ENCODE assay signal across 9 mouse cellular contexts in the genomic region with DNA sequence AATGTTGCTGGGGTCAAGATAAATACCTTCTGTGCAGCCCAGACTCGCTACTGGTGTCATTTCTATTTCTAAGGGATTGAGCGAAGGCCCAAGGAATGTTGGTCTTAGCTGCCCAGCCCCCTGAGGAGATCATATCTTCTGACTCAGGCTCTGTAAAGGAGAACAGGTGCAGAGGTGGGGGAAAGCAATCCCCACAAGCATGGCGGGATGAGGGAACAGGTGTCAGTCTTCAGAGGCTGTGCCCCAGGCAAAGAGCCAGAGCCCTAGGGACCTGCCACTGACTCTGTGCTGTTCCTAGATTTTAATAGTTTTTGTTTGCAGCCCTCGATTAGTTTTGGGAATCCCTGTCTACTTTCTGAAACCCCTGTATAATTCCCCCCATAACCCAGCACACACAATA. TPM values are rescaled to one million over a fixed set of nuclear protein-coding genes. Genes with fewer than 3 reads are reported as not detected.
A peak's percentile ranks its signal among the peaks of the same experiment; 100 is the strongest.
DNase-seq lines count a peak whose midpoint lies in the region; ATAC-seq and TF ChIP-seq lines count a peak whose summit lies in the region.
"Had no signal": no experiment of that assay in that cellular context is flagged by ENCODE, and none has a peak within 500 bp of the region (broad histone marks: within the 10 kb centered on the region; RNA-seq: fewer than 3 reads in every experiment).

No protein-coding gene starts in this region.

- H3K36me3 ChIP-seq in heart, embryonic 13.5 days = peaks cover 8% of the 10 kb centered on the region; the same call in 1 of the 2 replicates
- no peaks in the 10 kb centered on the region for H3K36me3 ChIP-seq in heart, embryonic 12.5 days
- H3K36me3 ChIP-seq in ES-E14 (ENCODE audit: control insufficient read depth, insufficient read depth, low read length, poor library complexity, severe bottlenecking) = peaks cover 2% of the 10 kb centered on the region; the same call in 1 of the 2 replicates
- H3K36me3 ChIP-seq in hindbrain, embryonic 11.5 days (ENCODE audit: control insufficient read depth, insufficient read depth, low read length) = no peaks in the 10 kb centered on the region
- H3K36me3 ChIP-seq in midbrain, embryonic 13.5 days = no peaks in the 10 kb centered on the region

- H3K9me3 ChIP-seq in heart, embryonic 13.5 days = no peaks in the 10 kb centered on the region
- H3K9me3 ChIP-seq in heart, embryonic 12.5 days (replicated peaks) = no peaks in the 10 kb centered on the region
- H3K9me3 ChIP-seq in ES-E14 (ENCODE audit: control insufficient read depth, insufficient read depth, low read depth, low read length) = no peaks in the 10 kb centered on the region
- H3K9me3 ChIP-seq in hindbrain, embryonic 11.5 days (ENCODE audit: control insufficient read depth, low read length) = no peaks in the 10 kb centered on the region
- H3K9me3 ChIP-seq in midbrain, embryonic 13.5 days = no peaks in the 10 kb centered on the region

- no peak for ATAC-seq in heart, embryonic 13.5 days (ENCODE audit: extremely low read depth, insufficient number of reproducible peaks, low FRiP score, low TSS enrichment)
- no peak for ATAC-seq in heart, embryonic 12.5 days (ENCODE audit: insufficient number of reproducible peaks, low FRiP score)
- ATAC-seq in hindbrain, embryonic 11.5 days (ENCODE audit: low FRiP score) = 0 out of 2 replicates have a peak, but pooled peaks have one; percentile 3
- peak; percentile 0; the same call in 1 of the 2 replicates for ATAC-seq in midbrain, embryonic 13.5 days

- 80% methylated on average over 4 of the region's 4 CpGs for WGBS in heart, embryonic 13.5 days
- WGBS in heart, embryonic 12.5 days = 77% methylated on average over 4 of the region's 4 CpGs
- WGBS in hindbrain, embryonic 11.5 days = 76% methylated on average over 4 of the region's 4 CpGs
- 84% methylated on average over 4 of the region's 4 CpGs for WGBS in midbrain, embryonic 13.5 days

- H3K4me2 ChIP-seq in heart, embryonic 13.5 days = no peak overlapping the region
- no peak overlapping the region for H3K4me2 ChIP-seq in heart, embryonic 12.5 days
- H3K4me2 ChIP-seq in hindbrain, embryonic 11.5 days (replicated peaks; ENCODE audit: low read depth, low read length) = peak overlapping the region; percentile 69; the same call in 1 of the 2 replicates
- H3K4me2 ChIP-seq in midbrain, embryonic 13.5 days (replicated peaks) = no peak overlapping the region

- no peaks in the 10 kb centered on the region for H3K27me3 ChIP-seq in heart, embryonic 13.5 days (replicated peaks)
- no peaks in the 10 kb centered on the region for H3K27me3 ChIP-seq in heart, embryonic 12.5 days (replicated peaks)
- no peaks in the 10 kb centered on the region for H3K27me3 ChIP-seq in hindbrain, embryonic 11.5 days (ENCODE audit: control insufficient read depth, insufficient read depth, low read length)
- no peaks in the 10 kb centered on the region for H3K27me3 ChIP-seq in midbrain, embryonic 13.5 days

- no peak overlapping the region; the same call in 1 of the 2 replicates for H3K27ac ChIP-seq in heart, embryonic 13.5 days (replicated peaks)
- H3K27ac ChIP-seq in heart, embryonic 12.5 days (ENCODE audit: poor library complexity, severe bottlenecking) = no peak overlapping the region
- H3K27ac ChIP-seq in ES-E14 (ENCODE audit: insufficient read depth, low read depth, low read length, poor library complexity, severe bottlenecking) = no peak overlapping the region
- H3K27ac ChIP-seq in hindbrain, embryonic 11.5 days (ENCODE audit: low read depth, low read length) = no peak overlapping the region
- H3K27ac ChIP-seq in midbrain, embryonic 13.5 days = no peak overlapping the region
- H3K27ac ChIP-seq in layer of hippocampus, adult 2 months = no peak overlapping the region

- no peak for TF ChIP-seq CTCF in layer of hippocampus, adult 2 months (conservative IDR thresholded peaks at IDR 0.05)

- H3K4me1 ChIP-seq in heart, embryonic 13.5 days = peaks cover 39% of the 10 kb centered on the region
- peaks cover 30% of the 10 kb centered on the region for H3K4me1 ChIP-seq in heart, embryonic 12.5 days (replicated peaks)
- H3K4me1 ChIP-seq in ES-E14 (ENCODE audit: control insufficient read depth in 2 of 2, insufficient read depth in 2 of 2, low read length in 2 of 2, poor library complexity in 1 of 2) = peaks cover 3 to 7% of the 10 kb centered on the region in 2 experiments; a peak in 2 of 4 replicates
- H3K4me1 ChIP-seq in hindbrain, embryonic 11.5 days (replicated peaks; ENCODE audit: control insufficient read depth, insufficient read depth, low read length) = no peaks in the 10 kb centered on the region; the same call in 1 of the 2 replicates
- peaks cover 16% of the 10 kb centered on the region for H3K4me1 ChIP-seq in midbrain, embryonic 13.5 days (replicated peaks)

- in situ Hi-C loops in ES-E14 (cut with MboI; ENCODE audit: low sequenced_read_pairs in 2 of 2, unreplicated experiment in 2 of 2) = no loop called here

- H3K4me3 ChIP-seq in heart, embryonic 13.5 days = peak overlapping the region; percentile 73; the same call in 1 of the 2 replicates
- no peak overlapping the region for H3K4me3 ChIP-seq in heart, embryonic 12.5 days
- H3K4me3 ChIP-seq in ES-E14 (ENCODE audit: insufficient read depth in 1 of 2, low read depth in 1 of 2, low read length in 2 of 2, poor library complexity in 1 of 2, severe bottlenecking in 1 of 2) = peak overlapping the region; percentile 26 to 42; a peak in 2 of 4 replicates
- H3K4me3 ChIP-seq in hindbrain, embryonic 11.5 days (ENCODE audit: low read depth, low read length) = no peak overlapping the region
- no peak overlapping the region for H3K4me3 ChIP-seq in midbrain, embryonic 13.5 days (replicated peaks)
- H3K4me3 ChIP-seq in layer of hippocampus, adult 2 months = no peak overlapping the region

- DNase-seq in ES-E14 (ENCODE audit: low read depth, low spot score) = no peak
- no peak for DNase-seq in hindbrain, embryonic 11.5 days (ENCODE audit: low spot score)
- DNase-seq in layer of hippocampus, adult 9-11 months = no peak
- no peak for DNase-seq in right cerebral cortex, postnatal 36 days (ENCODE audit: low spot score in 2 of 2)
- no peak for DNase-seq in layer of hippocampus, adult 2 months (ENCODE audit: low spot score in 2 of 2)

- no peak overlapping the region for H3K9ac ChIP-seq in heart, embryonic 13.5 days
- no peak overlapping the region for H3K9ac ChIP-seq in heart, embryonic 12.5 days
- H3K9ac ChIP-seq in ES-E14 (ENCODE audit: insufficient read depth, low read depth, low read length, poor library complexity, severe bottlenecking) = no peak overlapping the region; the same call in 1 of the 2 replicates
- H3K9ac ChIP-seq in hindbrain, embryonic 11.5 days (ENCODE audit: low read depth, low read length) = no peak overlapping the region
- H3K9ac ChIP-seq in midbrain, embryonic 13.5 days (replicated peaks) = no peak overlapping the region

TF ChIP-seq in ES-E14, 5 proteins besides CTCF, POLR2A, EP300 and RAD21:
- TF ChIP-seq ZC3H11A (IDR thresholded peaks at IDR 0.05; ENCODE audit: borderline replicate concordance, low read depth, low read length) = no peak
- no peak for TF ChIP-seq CHD2 (IDR thresholded peaks at IDR 0.05; ENCODE audit: low read depth, low read length)
- no peak for TF ChIP-seq MAFK (IDR thresholded peaks at IDR 0.05; ENCODE audit: insufficient read depth, low read depth, low read length)
- TF ChIP-seq HCFC1 (IDR thresholded peaks at IDR 0.05; ENCODE audit: borderline replicate concordance, insufficient read depth, low read length) = no peak
- no peak for TF ChIP-seq ZNF384 (IDR thresholded peaks at IDR 0.05; ENCODE audit: low read depth, low read length)

RNA-seq across cellular contexts. Expression of a gene that starts 0.7 kb away (rescaled TPM):
- polyA plus RNA-seq in heart, embryonic 13.5 days (2015; fragmentation: Nextera tagmentation; extraction: Ambion mirVana) = 149 and 169 TPM in 2 replicates
- polyA plus RNA-seq in heart, embryonic 12.5 days (2016; fragmentation: Nextera tagmentation; extraction: Ambion mirVana) = 141 and 153 TPM in 2 replicates
- 32.6 and 36.1 TPM in 2 replicates for total RNA-seq in ES-E14 (2012; rRNA removed)
- polyA plus RNA-seq in hindbrain, embryonic 11.5 days (2014; fragmentation: Nextera tagmentation; extraction: Ambion mirVana) = 66.3 and 69.2 TPM in 2 replicates
- 72.3 and 75.8 TPM in 2 replicates for polyA plus RNA-seq in midbrain, embryonic 13.5 days (2015; fragmentation: Nextera tagmentation; extraction: Ambion mirVana)
- 10 to 100 TPM; 41.1 to 43.7 TPM for total RNA-seq in layer of hippocampus, adult 2 months (2021)

RNA-seq across cellular contexts. Expression of a gene that starts 52.5 kb away (rescaled TPM):
- polyA plus RNA-seq in heart, embryonic 13.5 days (2015; fragmentation: Nextera tagmentation; extraction: Ambion mirVana) = 1.0 and 1.3 TPM in 2 replicates
- polyA plus RNA-seq in heart, embryonic 12.5 days (2016; fragmentation: Nextera tagmentation; extraction: Ambion mirVana) = 1.4 and 1.9 TPM in 2 replicates
- total RNA-seq in ES-E14 (2012; rRNA removed) = 1.3 and 3.0 TPM in 2 replicates
- polyA plus RNA-seq in hindbrain, embryonic 11.5 days (2014; fragmentation: Nextera tagmentation; extraction: Ambion mirVana) = 2.7 and 3.7 TPM in 2 replicates
- polyA plus RNA-seq in midbrain, embryonic 13.5 days (2015; fragmentation: Nextera tagmentation; extraction: Ambion mirVana) = 3.2 and 3.8 TPM in 2 replicates
- total RNA-seq in layer of hippocampus, adult 2 months (2021) = 10 to 100 TPM; 38.3 to 40.7 TPM
- total RNA-seq: megakaryocyte progenitor cell, adult 5-6 weeks had no signal

Comparison
In these comparisons a context has a peak if more than half of its experiments do, and no peak if none do; other contexts are left out.
1. H3K4me3 ChIP-seq: peak in heart, embryonic 13.5 days (single experiment) and ES-E14 (2 of 2); none in heart, embryonic 12.5 days (single experiment), hindbrain, embryonic 11.5 days (single experiment), midbrain, embryonic 13.5 days (single experiment) and layer of hippocampus, adult 2 months (single experiment).
2. ATAC-seq: peak in hindbrain, embryonic 11.5 days (single experiment) and midbrain, embryonic 13.5 days (single experiment); none in heart, embryonic 13.5 days (single experiment) and heart, embryonic 12.5 days (single experiment).